Mouse (Mus musculus): ENCODE measurements around the gene Gm20503. TPM values are rescaled to one million over a fixed set of nuclear protein-coding genes. Genes with fewer than 3 reads are reported as not detected.

Gene Gm20503
- 10.8 and 14.6 TPM in 2 replicates for polyA plus RNA-seq (2014; fragmentation: Nextera tagmentation; extraction: Ambion mirVana)

DNA sequence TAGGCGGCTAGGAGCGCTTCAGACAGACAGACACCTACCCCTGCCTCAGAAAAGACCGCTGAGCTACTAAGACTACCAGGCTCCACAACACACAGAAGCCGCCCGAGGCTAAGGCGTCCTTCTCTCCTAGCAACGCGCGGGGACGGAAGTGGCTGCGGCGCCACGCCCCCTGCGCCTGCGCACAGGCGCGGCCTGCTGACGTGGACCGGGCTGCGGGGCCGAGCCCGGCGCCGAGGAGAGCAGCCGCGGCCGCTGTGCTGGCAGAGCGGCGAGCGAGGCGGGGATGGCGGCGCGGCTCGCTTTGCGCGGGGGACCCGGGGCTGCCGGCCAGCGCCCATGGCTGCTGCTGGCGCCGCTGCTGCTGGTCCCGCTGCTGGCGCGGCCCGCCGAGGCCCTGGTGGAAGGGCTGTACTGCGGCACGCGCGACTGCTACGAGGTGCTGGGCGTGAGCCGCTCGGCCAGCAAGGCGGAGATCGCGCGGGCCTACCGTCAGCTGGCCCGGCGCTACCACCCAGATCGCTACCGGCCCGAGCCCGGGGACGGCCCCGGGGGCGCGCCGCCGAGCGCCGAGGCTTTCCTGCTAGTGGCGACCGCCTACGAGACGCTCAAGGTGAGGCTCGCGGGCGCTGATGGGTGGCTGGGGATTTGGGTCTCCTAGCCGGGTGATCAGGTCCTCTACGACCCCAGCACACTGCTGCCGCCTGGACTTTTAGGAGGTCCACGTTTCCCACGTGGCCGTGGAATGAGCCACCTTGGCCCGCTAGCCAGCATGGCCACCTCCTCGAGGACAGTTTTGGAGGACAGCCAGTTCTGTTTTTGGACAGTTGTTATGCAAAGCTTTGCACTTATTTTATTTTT, at the start of gene Gm20503:
TSS of gene Gm20503 (plus strand) at position 263 of the 858 bp plus-strand sequence.
- Histone ChIP-seq H3K9ac (ENCODE audit: low read depth, low read length) (peak within 1 kb of the TSS; percentile 91), H3K4me2 (replicated peaks; ENCODE audit: low read depth, low read length) (peak within 1 kb of the TSS; percentile 60), H3K9me3 (ENCODE audit: control insufficient read depth, low read length) (no peaks in the 10 kb centered on the region), H3K36me3 (ENCODE audit: control insufficient read depth, insufficient read depth, low read length) (no peaks in the 10 kb centered on the region), H3K27ac (ENCODE audit: low read depth, low read length) (peak within 1 kb of the TSS; percentile 80), H3K4me1 (ENCODE audit: control insufficient read depth, insufficient read depth, low read length) (peaks cover 5% of the 10 kb centered on the region; the same call in 1 of the 2 replicates), H3K4me3 (ENCODE audit: low read length) (peak within 1 kb of the TSS; percentile 88), H3K27me3 (ENCODE audit: control insufficient read depth, insufficient read depth, low read length) (no peaks in the 10 kb centered on the region)
- ATAC-seq (ENCODE audit: low FRiP score, low TSS enrichment): peak; percentile 96
- WGBS: under 1% methylated on average over 78 of the region's 89 CpGs

GRCm38 (mm10) chr4:58961719-58962118, 41.3 kb upstream of the Gm20503 start:
- no peaks in the 10 kb centered on the region for H3K27me3 ChIP-seq (ENCODE audit: control insufficient read depth, insufficient read depth, low read length)
- H3K4me1 ChIP-seq (ENCODE audit: control insufficient read depth, insufficient read depth, low read length): no peaks in the 10 kb centered on the region
- ATAC-seq (ENCODE audit: low FRiP score, low TSS enrichment): no peak
- 93% methylated on average over 15 of the region's 15 CpGs for WGBS
- H3K36me3 ChIP-seq (ENCODE audit: control insufficient read depth, insufficient read depth, low read length): no peaks in the 10 kb centered on the region
- no peak overlapping the region for H3K4me3 ChIP-seq (ENCODE audit: low read length)
- H3K4me2 ChIP-seq (replicated peaks; ENCODE audit: low read depth, low read length): no peak overlapping the region
- H3K9me3 ChIP-seq (ENCODE audit: control insufficient read depth, low read length): no peaks in the 10 kb centered on the region
- no peak overlapping the region for H3K27ac ChIP-seq (ENCODE audit: low read depth, low read length)
- H3K9ac ChIP-seq (ENCODE audit: low read depth, low read length): no peak overlapping the region

DNA sequence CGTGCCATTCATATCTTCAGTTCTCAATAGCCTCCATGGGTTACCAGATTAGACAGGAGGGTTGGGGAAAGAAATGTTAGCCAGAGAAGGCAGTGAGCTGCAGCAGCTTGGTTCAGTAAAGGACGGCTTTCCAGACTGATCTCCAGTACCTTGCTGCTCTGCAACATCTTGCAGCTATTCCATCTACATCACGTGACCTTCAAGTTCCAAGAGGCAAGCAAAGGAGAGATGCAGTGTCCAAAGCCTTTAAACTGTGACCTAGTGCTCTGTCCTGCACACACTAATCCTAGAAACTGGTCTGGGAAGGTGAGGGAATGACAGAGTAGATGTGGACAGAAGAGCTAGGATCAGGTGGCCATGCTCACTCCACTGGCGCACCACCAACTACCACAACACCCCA, 39.7 kb upstream of the Gm20503 start:
- ATAC-seq (ENCODE audit: low FRiP score, low TSS enrichment): no peak
- Histone ChIP-seq H3K27ac (ENCODE audit: low read depth, low read length) (no peak overlapping the region), H3K4me2 (replicated peaks; ENCODE audit: low read depth, low read length) (no peak overlapping the region), H3K4me3 (ENCODE audit: low read length) (no peak overlapping the region), H3K36me3 (ENCODE audit: control insufficient read depth, insufficient read depth, low read length) (no peaks in the 10 kb centered on the region), H3K4me1 (ENCODE audit: control insufficient read depth, insufficient read depth, low read length) (no peaks in the 10 kb centered on the region), H3K27me3 (ENCODE audit: control insufficient read depth, insufficient read depth, low read length) (no peaks in the 10 kb centered on the region), H3K9me3 (ENCODE audit: control insufficient read depth, low read length) (no peaks in the 10 kb centered on the region), H3K9ac (ENCODE audit: low read depth, low read length) (no peak overlapping the region)
- 98% methylated on average over 4 of the region's 4 CpGs for WGBS

DNA sequence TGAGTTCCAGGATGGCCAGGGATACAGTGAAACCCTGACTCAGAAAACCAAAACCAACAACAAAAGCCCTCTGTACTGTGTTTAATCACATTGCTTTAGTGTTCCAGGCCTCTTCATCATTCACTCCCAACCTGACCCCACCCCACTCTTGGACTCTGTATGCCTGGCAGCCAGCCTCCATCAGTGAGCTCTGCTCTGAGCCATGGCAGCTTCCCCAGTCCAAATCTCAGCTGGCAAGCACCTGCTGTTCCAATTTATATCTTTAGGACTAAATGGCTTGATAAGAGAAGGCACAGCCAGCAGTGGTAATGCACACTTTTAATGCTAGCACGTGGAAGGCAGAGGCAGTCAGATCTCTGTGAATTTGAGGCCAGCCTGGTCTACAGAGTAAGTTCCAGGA, 37.9 kb upstream of the Gm20503 start:
- Histone ChIP-seq H3K27ac (ENCODE audit: low read depth, low read length) (no peak overlapping the region), H3K9ac (ENCODE audit: low read depth, low read length) (no peak overlapping the region), H3K4me1 (ENCODE audit: control insufficient read depth, insufficient read depth, low read length) (no peaks in the 10 kb centered on the region), H3K4me2 (replicated peaks; ENCODE audit: low read depth, low read length) (no peak overlapping the region), H3K4me3 (ENCODE audit: low read length) (no peak overlapping the region), H3K27me3 (ENCODE audit: control insufficient read depth, insufficient read depth, low read length) (no peaks in the 10 kb centered on the region), H3K9me3 (ENCODE audit: control insufficient read depth, low read length) (no peaks in the 10 kb centered on the region), H3K36me3 (ENCODE audit: control insufficient read depth, insufficient read depth, low read length) (no peaks in the 10 kb centered on the region)
- 96% methylated on average over 1 of the region's 1 CpGs for WGBS
- ATAC-seq (ENCODE audit: low FRiP score, low TSS enrichment): no peak

- 86% methylated on average over 4 of the region's 4 CpGs for WGBS
- H3K9me3 ChIP-seq (ENCODE audit: control insufficient read depth, low read length): no peaks in the 10 kb centered on the region
- H3K4me1 ChIP-seq (ENCODE audit: control insufficient read depth, insufficient read depth, low read length): no peaks in the 10 kb centered on the region
- no peaks in the 10 kb centered on the region for H3K36me3 ChIP-seq (ENCODE audit: control insufficient read depth, insufficient read depth, low read length)
- no peak overlapping the region for H3K9ac ChIP-seq (ENCODE audit: low read depth, low read length)
- H3K27ac ChIP-seq (ENCODE audit: low read depth, low read length): no peak overlapping the region
- no peak overlapping the region for H3K4me2 ChIP-seq (replicated peaks; ENCODE audit: low read depth, low read length)
- no peaks in the 10 kb centered on the region for H3K27me3 ChIP-seq (ENCODE audit: control insufficient read depth, insufficient read depth, low read length)
- no peak overlapping the region for H3K4me3 ChIP-seq (ENCODE audit: low read length)
- ATAC-seq (ENCODE audit: low FRiP score, low TSS enrichment): no peak
These were observed 32.3 kb upstream of the Gm20503 start for GRCm38 (mm10) chr4:58970678-58971077.

DNA sequence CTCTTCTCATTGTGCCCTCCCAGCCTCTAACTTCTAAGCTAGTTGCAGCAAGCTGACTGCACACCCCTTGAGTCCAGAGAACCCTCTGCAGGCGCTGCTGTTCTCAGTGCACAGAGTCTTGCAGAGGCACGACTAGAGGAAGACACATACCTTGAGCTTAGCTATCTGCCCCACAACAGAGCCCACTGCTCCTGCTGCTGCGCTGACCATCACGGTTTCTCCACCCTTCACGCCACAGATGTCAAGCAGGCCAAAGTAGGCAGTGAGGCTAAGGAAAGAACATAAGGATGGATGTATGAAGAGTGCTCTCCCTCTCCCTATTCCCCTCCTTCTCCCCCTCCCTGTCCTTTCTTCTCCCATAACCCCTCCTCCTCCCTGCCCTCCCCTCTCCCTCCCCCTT, 27.3 kb upstream of the Gm20503 start:
- no peak overlapping the region for H3K9ac ChIP-seq (ENCODE audit: low read depth, low read length)
- ATAC-seq (ENCODE audit: low FRiP score, low TSS enrichment): no peak
- no peak overlapping the region for H3K4me3 ChIP-seq (ENCODE audit: low read length)
- WGBS: 83% methylated on average over 5 of the region's 5 CpGs
- H3K9me3 ChIP-seq (ENCODE audit: control insufficient read depth, low read length): no peaks in the 10 kb centered on the region
- no peaks in the 10 kb centered on the region for H3K27me3 ChIP-seq (ENCODE audit: control insufficient read depth, insufficient read depth, low read length)
- H3K4me2 ChIP-seq (replicated peaks; ENCODE audit: low read depth, low read length): no peak overlapping the region
- H3K27ac ChIP-seq (ENCODE audit: low read depth, low read length): no peak overlapping the region
- no peaks in the 10 kb centered on the region for H3K4me1 ChIP-seq (ENCODE audit: control insufficient read depth, insufficient read depth, low read length)
- no peaks in the 10 kb centered on the region for H3K36me3 ChIP-seq (ENCODE audit: control insufficient read depth, insufficient read depth, low read length)

DNA sequence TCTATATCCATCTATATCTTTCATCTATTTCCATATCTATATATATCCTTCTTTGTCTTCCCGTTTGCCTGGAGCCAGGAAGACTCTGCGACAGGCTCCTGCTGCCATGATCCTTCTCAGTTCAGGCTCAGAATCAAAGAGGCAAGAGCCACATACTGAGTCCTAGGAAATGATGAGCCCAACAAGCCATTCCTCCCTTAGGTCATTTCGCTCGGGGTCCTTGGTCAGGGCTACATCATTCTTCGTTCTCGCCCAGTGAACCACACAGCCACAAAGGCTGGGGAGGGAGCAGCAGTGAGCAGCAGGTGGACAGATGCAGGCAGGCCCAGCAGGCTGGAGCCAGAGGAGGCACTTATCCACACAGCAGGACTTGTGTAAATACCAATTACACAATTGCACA, 21.6 kb upstream of the Gm20503 start:
- 81% methylated on average over 6 of the region's 6 CpGs for WGBS
- no peaks in the 10 kb centered on the region for H3K27me3 ChIP-seq (ENCODE audit: control insufficient read depth, insufficient read depth, low read length)
- H3K4me3 ChIP-seq (ENCODE audit: low read length): no peak overlapping the region
- no peak for ATAC-seq (ENCODE audit: low FRiP score, low TSS enrichment)
- no peaks in the 10 kb centered on the region for H3K9me3 ChIP-seq (ENCODE audit: control insufficient read depth, low read length)
- no peak overlapping the region for H3K9ac ChIP-seq (ENCODE audit: low read depth, low read length)
- no peaks in the 10 kb centered on the region for H3K36me3 ChIP-seq (ENCODE audit: control insufficient read depth, insufficient read depth, low read length)
- H3K4me2 ChIP-seq (replicated peaks; ENCODE audit: low read depth, low read length): no peak overlapping the region
- H3K4me1 ChIP-seq (ENCODE audit: control insufficient read depth, insufficient read depth, low read length): no peaks in the 10 kb centered on the region
- no peak overlapping the region for H3K27ac ChIP-seq (ENCODE audit: low read depth, low read length)

GRCm38 (mm10) chr4:58982806-58983205, 20.2 kb upstream of the Gm20503 start:
- 85% methylated on average over 8 of the region's 8 CpGs for WGBS
- Histone ChIP-seq H3K4me2 (replicated peaks; ENCODE audit: low read depth, low read length) (no peak overlapping the region), H3K9me3 (ENCODE audit: control insufficient read depth, low read length) (no peaks in the 10 kb centered on the region), H3K27me3 (ENCODE audit: control insufficient read depth, insufficient read depth, low read length) (no peaks in the 10 kb centered on the region), H3K36me3 (ENCODE audit: control insufficient read depth, insufficient read depth, low read length) (no peaks in the 10 kb centered on the region), H3K27ac (ENCODE audit: low read depth, low read length) (no peak overlapping the region), H3K4me3 (ENCODE audit: low read length) (no peak overlapping the region), H3K4me1 (ENCODE audit: control insufficient read depth, insufficient read depth, low read length) (0 out of 2 replicates have a peak, but pooled peaks cover 8% of the 10 kb centered on the region), H3K9ac (ENCODE audit: low read depth, low read length) (no peak overlapping the region)
- no peak for ATAC-seq (ENCODE audit: low FRiP score, low TSS enrichment)

DNA sequence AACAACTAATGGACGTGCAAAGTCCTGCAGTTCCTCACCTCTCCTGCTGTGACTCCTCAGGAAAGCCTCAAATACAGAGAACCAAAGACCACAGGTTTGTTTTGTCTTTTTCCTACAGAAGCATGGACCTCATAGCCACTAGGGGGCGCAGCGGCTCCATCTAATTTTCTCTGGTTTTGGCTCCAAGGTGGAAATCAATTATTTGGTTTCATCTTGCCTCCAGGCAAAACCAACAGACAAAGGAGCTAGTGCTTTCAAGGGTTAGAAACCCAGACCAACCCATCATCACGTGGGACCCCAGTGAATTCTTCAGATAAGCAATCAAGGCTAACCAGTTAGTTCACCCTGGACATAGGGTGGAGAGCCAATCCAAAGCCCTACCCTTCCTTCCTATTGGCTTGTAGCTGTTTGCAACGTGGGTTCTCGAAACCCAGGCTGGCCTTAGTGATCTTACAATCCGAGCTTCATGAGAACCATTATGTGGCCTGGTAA, 17.8 kb upstream of the Gm20503 start:
- Histone ChIP-seq H3K4me1 (ENCODE audit: control insufficient read depth, insufficient read depth, low read length) (0 out of 2 replicates have a peak, but pooled peaks cover 8% of the 10 kb centered on the region), H3K4me3 (ENCODE audit: low read length) (no peak overlapping the region), H3K36me3 (ENCODE audit: control insufficient read depth, insufficient read depth, low read length) (no peaks in the 10 kb centered on the region), H3K9ac (ENCODE audit: low read depth, low read length) (no peak overlapping the region), H3K9me3 (ENCODE audit: control insufficient read depth, low read length) (no peaks in the 10 kb centered on the region), H3K27me3 (ENCODE audit: control insufficient read depth, insufficient read depth, low read length) (no peaks in the 10 kb centered on the region), H3K4me2 (replicated peaks; ENCODE audit: low read depth, low read length) (no peak overlapping the region), H3K27ac (ENCODE audit: low read depth, low read length) (no peak overlapping the region)
- no peak for ATAC-seq (ENCODE audit: low FRiP score, low TSS enrichment)
- WGBS: 25% methylated on average over 7 of the region's 7 CpGs
